Mouse (Mus musculus): ENCODE measurements around the gene Wdr5. TPM values are rescaled to one million over a fixed set of nuclear protein-coding genes. Genes with fewer than 3 reads are reported as not detected.

The Wdr5 gene
- 25.6 and 27.2 TPM in 2 replicates for polyA plus RNA-seq (2012; rRNA removed)

DNA sequence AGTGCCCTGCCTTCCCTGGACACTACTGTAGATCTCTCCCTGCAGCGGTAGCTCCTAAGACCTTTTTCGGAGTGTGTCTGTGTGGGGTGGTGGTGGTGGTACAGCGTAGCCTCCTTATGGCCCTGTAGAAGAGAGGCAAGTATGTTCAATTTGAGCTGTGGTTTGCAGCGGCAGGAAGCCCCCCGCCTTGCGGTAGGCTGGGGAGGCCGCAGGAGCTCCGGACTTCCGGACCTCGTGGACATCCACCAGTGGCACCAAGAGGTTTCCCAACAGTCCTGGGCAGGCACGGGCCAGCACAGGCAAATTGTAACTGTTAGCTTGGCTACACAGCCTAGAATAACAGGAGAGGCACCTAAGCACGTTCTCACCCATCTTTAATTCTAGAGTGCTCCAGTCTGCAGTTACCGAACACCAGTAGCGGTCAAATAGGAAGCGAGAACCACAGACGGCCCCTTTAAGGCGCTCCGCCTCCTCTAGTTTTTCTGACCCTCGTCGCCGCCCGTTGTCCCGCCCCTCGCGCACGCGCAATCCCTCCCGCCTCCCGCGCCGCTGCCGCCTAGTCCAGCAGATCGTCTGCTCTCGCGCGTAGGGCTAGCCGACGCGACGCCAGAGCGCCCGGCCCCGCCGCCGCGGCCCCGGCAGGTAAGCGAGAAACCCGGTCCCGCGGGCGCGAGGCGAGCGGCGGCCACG, at the start of gene Wdr5:
Wdr5 (plus strand) TSS at position 519 of the 690 bp plus-strand sequence.
- TF ChIP-seq POLR2A (IDR thresholded peaks at IDR 0.05; ENCODE audit: control insufficient read depth, low read depth, low read length), result peak; percentile 73
- TF ChIP-seq CTCF (IDR thresholded peaks at IDR 0.05; ENCODE audit: control insufficient read depth, insufficient read depth, insufficient replicate concordance, low read depth, low read length), result 0 out of 2 replicates have a peak, but pooled peaks have one; percentile 30
- peak within 1 kb of the TSS; percentile 99 for H3K27ac ChIP-seq (ENCODE audit: control insufficient read depth, insufficient read depth, low read depth, low read length)
- H3K4me3 ChIP-seq (ENCODE audit: control insufficient read depth, low read depth, low read length), result peak within 1 kb of the TSS; percentile 99
- H3K27me3 ChIP-seq (ENCODE audit: control insufficient read depth, insufficient read depth, low read length), result no peaks in the 10 kb centered on the region
- H3K36me3 ChIP-seq (ENCODE audit: control insufficient read depth, insufficient read depth, low read length), result no peaks in the 10 kb centered on the region; the same call in 1 of the 2 replicates
- peaks cover 16% of the 10 kb centered on the region for H3K4me1 ChIP-seq (ENCODE audit: control insufficient read depth, insufficient read depth, low read length)

GRCm38 (mm10) chr2:27469292-27469990, 45.5 kb upstream of the Wdr5 start:
- Histone ChIP-seq H3K4me3 (ENCODE audit: control insufficient read depth, low read depth, low read length) (no peak overlapping the region), H3K27me3 (ENCODE audit: control insufficient read depth, insufficient read depth, low read length) (no peaks in the 10 kb centered on the region), H3K36me3 (ENCODE audit: control insufficient read depth, insufficient read depth, low read length) (no peaks in the 10 kb centered on the region), H3K4me1 (ENCODE audit: control insufficient read depth, insufficient read depth, low read length) (peaks cover 7% of the 10 kb centered on the region), H3K27ac (ENCODE audit: control insufficient read depth, insufficient read depth, low read depth, low read length) (no peak overlapping the region)
- TF ChIP-seq POLR2A (IDR thresholded peaks at IDR 0.05; ENCODE audit: control insufficient read depth, low read depth, low read length) (no peak), CTCF (IDR thresholded peaks at IDR 0.05; ENCODE audit: control insufficient read depth, insufficient read depth, insufficient replicate concordance, low read depth, low read length) (no peak)

DNA sequence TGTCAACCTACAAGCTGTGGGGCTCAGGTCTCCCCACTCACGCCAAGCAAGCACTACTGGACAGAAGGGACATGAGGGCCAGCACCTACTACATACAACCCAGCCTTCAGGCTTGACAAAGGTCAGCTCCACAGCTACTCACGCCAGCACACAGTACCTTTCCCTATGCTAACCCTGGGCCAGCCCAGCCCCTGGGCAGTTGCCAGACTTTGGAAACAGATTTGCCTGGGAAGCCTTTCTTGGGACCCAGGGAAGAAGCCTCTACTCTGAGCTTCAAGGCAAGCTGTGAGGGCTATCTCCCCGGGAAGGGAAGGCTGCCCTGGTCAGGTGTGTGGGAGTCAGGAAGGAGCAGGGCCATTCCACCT, 45.0 kb upstream of the Wdr5 start:
- no peak overlapping the region for H3K4me3 ChIP-seq (ENCODE audit: control insufficient read depth, low read depth, low read length)
- H3K27ac ChIP-seq (ENCODE audit: control insufficient read depth, insufficient read depth, low read depth, low read length), result no peak overlapping the region
- H3K4me1 ChIP-seq (ENCODE audit: control insufficient read depth, insufficient read depth, low read length), result peaks cover 12% of the 10 kb centered on the region
- H3K27me3 ChIP-seq (ENCODE audit: control insufficient read depth, insufficient read depth, low read length), result no peaks in the 10 kb centered on the region
- no peaks in the 10 kb centered on the region for H3K36me3 ChIP-seq (ENCODE audit: control insufficient read depth, insufficient read depth, low read length)
- TF ChIP-seq CTCF (IDR thresholded peaks at IDR 0.05; ENCODE audit: control insufficient read depth, insufficient read depth, insufficient replicate concordance, low read depth, low read length), result no peak
- TF ChIP-seq POLR2A (IDR thresholded peaks at IDR 0.05; ENCODE audit: control insufficient read depth, low read depth, low read length), result no peak

- H3K4me3 ChIP-seq (ENCODE audit: control insufficient read depth, low read depth, low read length), result no peak overlapping the region
- no peak for TF ChIP-seq POLR2A (IDR thresholded peaks at IDR 0.05; ENCODE audit: control insufficient read depth, low read depth, low read length)
- no peak overlapping the region for H3K27ac ChIP-seq (ENCODE audit: control insufficient read depth, insufficient read depth, low read depth, low read length)
- H3K27me3 ChIP-seq (ENCODE audit: control insufficient read depth, insufficient read depth, low read length), result no peaks in the 10 kb centered on the region
- no peaks in the 10 kb centered on the region for H3K36me3 ChIP-seq (ENCODE audit: control insufficient read depth, insufficient read depth, low read length)
- peaks cover 14% of the 10 kb centered on the region for H3K4me1 ChIP-seq (ENCODE audit: control insufficient read depth, insufficient read depth, low read length)
Observed at GRCm38 (mm10) chr2:27470535-27470934, 44.4 kb upstream of the Wdr5 start.

DNA sequence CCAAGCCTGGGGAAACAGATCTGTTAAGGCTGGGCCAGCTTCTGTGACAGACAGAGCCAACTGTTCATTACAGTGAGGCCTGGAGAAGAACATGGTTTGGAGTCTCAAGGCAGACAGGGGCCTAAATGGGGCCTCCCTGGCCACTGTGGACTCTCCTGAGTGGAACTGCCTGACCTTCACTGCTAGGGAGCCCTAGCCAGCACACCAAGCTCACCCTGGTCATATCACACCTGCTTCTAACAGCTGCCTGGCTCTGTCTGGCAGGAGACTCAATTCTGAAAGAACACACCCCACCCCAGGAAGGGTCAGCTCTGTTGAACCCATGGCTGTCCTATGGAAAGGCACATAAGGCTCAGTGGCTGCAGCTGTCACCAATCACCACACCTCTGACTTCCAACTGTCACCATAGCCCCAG, 43.8 kb upstream of the Wdr5 start:
- TF ChIP-seq POLR2A (IDR thresholded peaks at IDR 0.05; ENCODE audit: control insufficient read depth, low read depth, low read length), result no peak
- TF ChIP-seq CTCF (IDR thresholded peaks at IDR 0.05; ENCODE audit: control insufficient read depth, insufficient read depth, insufficient replicate concordance, low read depth, low read length), result no peak
- no peaks in the 10 kb centered on the region for H3K36me3 ChIP-seq (ENCODE audit: control insufficient read depth, insufficient read depth, low read length)
- H3K4me3 ChIP-seq (ENCODE audit: control insufficient read depth, low read depth, low read length), result no peak overlapping the region
- no peak overlapping the region for H3K27ac ChIP-seq (ENCODE audit: control insufficient read depth, insufficient read depth, low read depth, low read length)
- no peaks in the 10 kb centered on the region for H3K27me3 ChIP-seq (ENCODE audit: control insufficient read depth, insufficient read depth, low read length)
- H3K4me1 ChIP-seq (ENCODE audit: control insufficient read depth, insufficient read depth, low read length), result peaks cover 18% of the 10 kb centered on the region

DNA sequence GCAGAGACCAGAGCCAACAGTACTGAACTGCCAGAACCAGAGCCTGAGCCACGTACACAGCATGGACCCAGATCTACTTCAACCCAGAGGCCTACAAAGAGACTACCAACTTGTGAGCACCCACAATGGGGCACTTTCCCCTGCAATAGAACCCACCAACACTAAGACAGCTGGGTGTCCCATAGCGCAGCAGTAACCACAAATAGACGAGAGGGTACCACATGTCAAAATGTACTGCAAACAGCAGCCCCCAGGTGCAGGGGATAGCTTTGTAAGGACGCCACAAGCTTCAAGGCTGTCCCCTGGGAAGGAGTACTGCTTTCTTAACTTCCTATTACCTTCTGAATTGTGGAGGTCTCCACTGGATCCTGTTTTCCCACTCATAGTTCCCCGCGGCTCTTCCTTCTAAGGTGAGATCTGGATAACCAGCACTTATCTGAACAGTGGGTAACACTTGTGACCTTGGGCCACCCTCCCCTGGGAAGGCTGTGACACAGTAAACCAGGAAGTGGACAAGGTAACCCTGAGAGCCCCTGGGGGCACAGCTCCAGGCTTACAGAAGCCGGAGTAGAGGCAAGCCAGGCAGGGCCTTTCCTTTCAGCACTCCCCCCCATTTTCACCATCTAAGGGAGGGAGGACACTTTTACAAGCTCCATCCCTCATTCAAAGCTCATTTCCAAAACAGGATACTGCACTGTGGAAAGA, 41.7 kb upstream of the Wdr5 start:
- Histone ChIP-seq H3K27me3 (ENCODE audit: control insufficient read depth, insufficient read depth, low read length) (no peaks in the 10 kb centered on the region), H3K36me3 (ENCODE audit: control insufficient read depth, insufficient read depth, low read length) (no peaks in the 10 kb centered on the region), H3K4me1 (ENCODE audit: control insufficient read depth, insufficient read depth, low read length) (peaks cover 25% of the 10 kb centered on the region), H3K27ac (ENCODE audit: control insufficient read depth, insufficient read depth, low read depth, low read length) (no peak overlapping the region), H3K4me3 (ENCODE audit: control insufficient read depth, low read depth, low read length) (no peak overlapping the region)
- no peak for TF ChIP-seq CTCF (IDR thresholded peaks at IDR 0.05; ENCODE audit: control insufficient read depth, insufficient read depth, insufficient replicate concordance, low read depth, low read length)
- TF ChIP-seq POLR2A (IDR thresholded peaks at IDR 0.05; ENCODE audit: control insufficient read depth, low read depth, low read length), result no peak

GRCm38 (mm10) chr2:27473911-27474310, 41.0 kb upstream of the Wdr5 start:
- Histone ChIP-seq H3K27me3 (ENCODE audit: control insufficient read depth, insufficient read depth, low read length) (no peaks in the 10 kb centered on the region), H3K4me3 (ENCODE audit: control insufficient read depth, low read depth, low read length) (peak overlapping the region; percentile 15; the same call in 1 of the 2 replicates), H3K4me1 (ENCODE audit: control insufficient read depth, insufficient read depth, low read length) (peaks cover 25% of the 10 kb centered on the region), H3K36me3 (ENCODE audit: control insufficient read depth, insufficient read depth, low read length) (no peaks in the 10 kb centered on the region), H3K27ac (ENCODE audit: control insufficient read depth, insufficient read depth, low read depth, low read length) (no peak overlapping the region)
- no peak for TF ChIP-seq CTCF (IDR thresholded peaks at IDR 0.05; ENCODE audit: control insufficient read depth, insufficient read depth, insufficient replicate concordance, low read depth, low read length)
- no peak for TF ChIP-seq POLR2A (IDR thresholded peaks at IDR 0.05; ENCODE audit: control insufficient read depth, low read depth, low read length)
